Mouse (Mus musculus) T-helper 1 cell (primary cell): ENCODE measurements around the gene Cfap97d1.

Source experiments
- in situ Hi-C: fragments of 300-600 bp; cut with MboI, MseI; formaldehyde crosslinking; loops from one replicate; pipeline ENCODE4 v1.15.1; 2025; ENCODE audit warnings: high pct_unique_total_duplicates

Cfap97d1 gene

DNA sequence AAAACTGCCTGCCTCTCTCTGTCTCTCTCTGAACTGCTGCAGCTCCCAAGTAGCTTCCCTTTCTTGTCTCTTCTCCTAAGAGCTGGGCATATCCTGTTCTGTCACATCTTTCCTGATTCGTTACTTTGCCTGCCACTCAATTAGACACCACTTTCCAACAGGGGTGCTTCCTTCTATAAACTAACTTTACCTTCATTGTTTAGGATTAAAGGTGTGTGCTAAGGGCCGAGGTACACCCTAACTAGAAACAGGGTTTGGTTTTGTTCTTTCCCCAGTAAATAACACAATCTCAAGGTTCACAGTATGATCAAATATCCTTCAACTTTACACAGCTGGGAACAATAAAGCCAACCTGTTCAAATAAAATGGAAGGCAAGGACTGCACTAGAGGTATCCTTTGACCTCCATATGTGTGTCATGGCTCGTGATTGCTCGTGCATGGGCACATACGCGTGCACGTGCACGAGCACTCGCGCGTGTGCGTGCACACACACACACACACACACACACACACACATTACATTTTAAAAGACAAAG lies 49.0 kb downstream of the Cfap97d1 start:
- in situ Hi-C loops, result no loop called here

DNA sequence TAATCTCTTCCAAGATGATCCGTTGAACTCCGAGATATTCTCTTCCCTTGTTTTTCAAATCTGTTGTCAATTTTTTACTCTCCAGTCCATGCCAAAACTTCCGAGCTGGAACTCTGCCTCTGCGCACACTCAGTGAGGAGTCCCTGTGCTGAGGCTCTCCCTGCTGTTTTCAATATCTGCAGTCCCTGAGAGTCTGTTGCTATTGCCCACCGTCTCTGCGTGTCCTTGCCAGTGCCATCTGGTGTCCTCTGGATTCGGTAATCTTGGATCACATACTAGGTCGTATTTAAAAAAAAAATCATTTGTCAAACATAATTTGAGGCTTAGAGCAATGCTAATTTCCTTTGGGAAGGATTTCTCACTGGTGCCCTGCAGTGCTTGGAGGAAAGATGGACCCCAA lies 50.8 kb downstream of the Cfap97d1 start:
- in situ Hi-C loops, result no loop called here

DNA sequence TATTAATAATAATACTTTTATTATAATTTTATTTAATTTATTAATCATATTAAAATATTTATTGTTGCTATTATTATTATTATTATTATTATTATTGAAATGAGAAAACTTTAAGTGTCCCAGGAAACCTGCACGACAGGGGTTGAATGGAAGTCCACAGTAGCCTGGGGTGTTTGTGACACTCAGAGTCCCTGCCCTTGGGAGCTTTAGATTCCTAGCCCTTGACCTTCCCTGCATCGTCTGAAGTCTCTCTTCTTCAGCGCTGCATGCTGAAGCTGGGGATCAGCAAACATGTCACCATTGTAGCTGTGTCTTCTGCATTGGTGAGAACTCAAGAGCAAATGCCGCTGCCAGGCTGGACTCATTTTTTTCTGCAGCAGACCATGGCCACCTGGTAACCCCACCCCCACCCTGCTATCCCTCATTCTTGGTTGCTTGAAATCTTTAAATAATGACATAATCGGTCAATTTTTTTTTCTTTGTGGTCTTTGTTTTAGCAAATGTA lies 51.4 kb downstream of the Cfap97d1 start:
- in situ Hi-C loops, result no loop called here

DNA sequence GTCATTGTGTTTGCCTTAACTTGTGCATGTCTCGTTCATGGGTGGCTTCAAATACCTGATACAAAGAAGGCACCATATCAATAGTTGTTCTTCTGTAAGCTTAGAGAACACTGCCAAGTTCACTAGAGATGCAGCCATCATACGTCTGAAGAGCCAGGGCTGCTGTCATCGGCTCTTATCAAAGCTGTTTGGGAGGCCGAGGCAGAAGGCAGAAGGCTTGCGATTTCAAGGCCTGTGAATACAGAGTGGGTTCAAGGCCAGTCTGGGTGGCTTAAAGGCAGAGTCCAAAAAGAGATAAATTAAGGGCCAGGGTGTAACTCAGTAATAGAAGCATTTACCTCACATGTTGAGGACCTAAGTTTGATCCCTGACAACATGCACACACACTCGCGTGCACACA lies 52.3 kb downstream of the Cfap97d1 start:
- in situ Hi-C loops, result no loop called here

DNA sequence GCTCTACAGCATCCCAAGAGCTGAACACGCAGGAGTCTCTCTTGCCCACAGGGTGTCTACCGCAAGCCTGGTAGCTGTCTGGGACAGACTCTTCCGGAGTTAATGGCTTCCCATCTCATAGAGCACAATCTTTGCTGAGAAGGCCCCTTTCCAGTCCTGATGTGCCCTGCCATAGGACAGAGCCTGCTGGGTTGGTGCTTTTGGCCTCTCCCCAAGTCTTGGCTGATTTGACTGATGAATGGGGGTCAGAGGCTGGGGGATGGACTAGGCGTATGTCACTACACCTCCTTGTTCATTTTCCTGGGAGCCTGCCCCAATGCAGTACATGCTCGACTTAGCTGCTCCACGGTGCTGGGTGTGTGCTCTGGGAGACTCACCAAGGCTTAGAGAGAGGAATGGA lies 53.7 kb downstream of the Cfap97d1 start:
- in situ Hi-C loops, result no loop called here

DNA sequence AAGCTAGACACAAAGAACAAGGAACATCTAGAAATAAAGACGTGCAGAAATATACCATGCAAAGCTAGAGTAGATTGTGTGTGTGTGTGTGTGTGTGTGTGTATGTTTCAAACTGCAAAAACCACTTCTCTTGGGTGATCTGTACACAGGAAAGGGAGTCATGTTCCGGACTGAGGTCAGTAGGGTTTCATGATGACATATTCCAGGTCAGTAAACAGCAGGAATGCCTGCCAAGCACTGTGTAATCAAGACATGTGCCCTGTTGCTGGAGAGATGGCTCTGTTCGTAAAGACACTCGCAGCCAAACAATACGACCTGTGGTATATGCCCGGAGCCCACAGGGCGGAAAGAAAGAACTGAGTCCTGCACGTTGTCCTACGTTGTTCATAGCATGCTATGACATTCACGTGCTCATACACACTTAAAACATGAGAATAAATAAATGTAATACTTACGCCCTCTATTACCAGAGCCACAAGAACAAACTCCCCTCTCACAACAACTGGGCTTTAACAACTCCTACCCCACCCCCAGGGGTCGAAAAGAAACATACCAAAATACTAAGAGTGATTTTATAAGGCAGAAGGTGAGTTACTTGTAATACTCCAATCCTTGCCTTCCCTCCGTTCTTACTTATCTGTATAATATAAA lies 55.5 kb downstream of the Cfap97d1 start:
- in situ Hi-C loops, result no loop called here

DNA sequence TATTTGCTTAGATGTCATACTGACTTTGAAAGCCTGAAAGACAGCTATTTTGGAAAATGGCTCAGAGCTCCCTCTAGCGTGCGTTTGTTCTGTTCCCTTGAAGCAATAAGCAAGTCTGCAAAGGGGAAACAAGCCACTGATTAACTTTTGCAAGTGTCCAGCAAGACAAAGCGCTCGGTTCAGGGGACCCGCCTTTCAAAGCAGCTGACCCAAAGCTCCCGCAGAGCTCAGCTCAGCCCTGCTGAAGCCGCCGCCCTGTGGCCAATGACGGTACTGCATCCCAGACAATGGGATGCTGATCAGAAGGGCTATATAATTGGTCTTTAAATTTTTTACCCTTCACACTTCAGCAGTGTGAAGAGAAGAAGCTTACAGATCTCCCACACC lies 56.1 kb downstream of the Cfap97d1 start:
- in situ Hi-C loops, result no loop called here

DNA sequence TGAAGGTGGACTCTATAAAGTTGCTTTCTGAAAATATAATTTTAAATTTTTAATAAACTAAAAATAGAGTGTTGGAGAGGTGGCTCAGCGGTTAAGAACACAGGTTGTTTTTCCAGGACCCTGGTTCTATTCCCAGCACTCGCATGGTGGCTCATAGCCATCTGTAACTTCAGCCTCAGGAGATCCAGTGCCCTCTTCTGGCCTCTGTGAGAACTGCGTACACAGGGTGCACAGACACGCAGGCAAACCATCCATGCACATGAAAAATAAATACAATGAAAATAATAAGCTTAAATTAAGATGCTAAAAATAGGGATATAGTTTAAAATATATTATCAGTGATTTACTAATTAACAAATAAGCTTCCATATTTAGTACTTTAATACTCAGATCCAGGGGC lies 56.6 kb downstream of the Cfap97d1 start:
- in situ Hi-C loops, result no loop called here

DNA sequence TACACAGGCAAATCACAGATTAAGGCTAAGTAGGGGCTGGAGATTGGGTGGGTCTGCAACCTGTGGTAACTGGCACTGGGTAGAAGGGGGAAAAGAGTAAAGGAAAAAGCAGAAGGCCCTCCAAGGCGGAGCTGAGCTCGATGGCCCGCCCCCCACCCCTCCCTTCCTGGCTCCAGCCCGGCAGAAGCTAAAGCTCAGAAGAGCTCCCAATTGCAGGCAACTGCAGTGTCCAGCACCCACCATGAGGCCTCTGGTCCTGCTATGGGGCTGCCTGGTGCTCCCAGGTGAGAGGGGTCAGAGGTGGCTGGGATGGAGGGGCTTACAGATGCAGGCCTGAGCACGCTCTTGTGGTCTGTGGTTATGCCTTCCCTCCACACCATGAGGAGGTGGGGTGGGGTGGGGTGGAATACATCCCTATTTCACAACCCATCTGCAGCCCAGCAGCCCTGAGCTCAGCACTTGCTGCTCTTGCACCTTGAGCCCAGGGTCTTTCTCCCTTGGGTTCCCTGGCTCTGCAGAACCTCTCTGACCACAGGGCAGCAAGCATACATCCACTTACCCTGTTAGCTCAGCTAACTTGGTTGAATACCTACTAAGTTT lies 57.4 kb downstream of the Cfap97d1 start, which contains the start of gene Cd300lg:
TSS of gene Cd300lg (plus strand) at position 160 of the 600 bp plus-strand sequence.
- in situ Hi-C loops, result no loop called here
